Mouse (Mus musculus) yolk sac, embryonic 10.5 days (tissue): ENCODE measurements around the gene Fars2.
A peak's percentile ranks its signal among the peaks of the same experiment; 100 is the strongest.

ENCODE experiments used
- DNase-seq: peaks from one replicate; pipeline ENCODE4 v3.0.0-alpha.2; 2017; ENCODE audit warnings: low spot score

The Fars2 gene

GRCm38 (mm10) chr13:36117143-36118014, at the start of gene Fars2, which contains the start of gene Lyrm4:
Gene Fars2, plus strand, starts transcription at chr13:36117412.
Gene Lyrm4, minus strand, starts transcription at chr13:36117526.
- peak; percentile 97 for DNase-seq

- DNase-seq = no peak
Measured at GRCm38 (mm10) chr13:36074484-36074883, 42.7 kb upstream of the Fars2 start.

- no peak for DNase-seq
Measured at GRCm38 (mm10) chr13:36081591-36081990, 35.6 kb upstream of the Fars2 start.

GRCm38 (mm10) chr13:36084701-36085100, 32.5 kb upstream of the Fars2 start:
- no peak for DNase-seq

- no peak for DNase-seq
Measured at GRCm38 (mm10) chr13:36085971-36086370, 31.2 kb upstream of the Fars2 start.

- DNase-seq = no peak
Measured at GRCm38 (mm10) chr13:36086608-36087391, 30.4 kb upstream of the Fars2 start.

- DNase-seq = no peak
Measured at GRCm38 (mm10) chr13:36087427-36087826, 29.8 kb upstream of the Fars2 start.

GRCm38 (mm10) chr13:36088168-36088567, 29.0 kb upstream of the Fars2 start:
- no peak for DNase-seq

- DNase-seq = no peak
Measured at GRCm38 (mm10) chr13:36096684-36097383, 20.4 kb upstream of the Fars2 start.

- no peak for DNase-seq
Measured at GRCm38 (mm10) chr13:36105591-36105990, 11.6 kb upstream of the Fars2 start.

- DNase-seq = no peak
Measured at GRCm38 (mm10) chr13:36108528-36108927, 8.7 kb upstream of the Fars2 start.

GRCm38 (mm10) chr13:36111331-36111730, 5.9 kb upstream of the Fars2 start:
- DNase-seq = no peak

GRCm38 (mm10) chr13:36113181-36113580, 4.0 kb upstream of the Fars2 start:
- no peak for DNase-seq

- peak; percentile 69 for DNase-seq
Measured at GRCm38 (mm10) chr13:36116520-36117142, 581 bp upstream of the Fars2 start.

GRCm38 (mm10) chr13:36119684-36120083, 2.5 kb downstream of the Fars2 start:
- no peak for DNase-seq

GRCm38 (mm10) chr13:36120606-36121005, 3.4 kb downstream of the Fars2 start:
- DNase-seq = no peak

- DNase-seq = no peak
Measured at GRCm38 (mm10) chr13:36129360-36130054, 12.3 kb downstream of the Fars2 start.

- no peak for DNase-seq
Measured at GRCm38 (mm10) chr13:36131401-36131800, 14.2 kb downstream of the Fars2 start.

- no peak for DNase-seq
Measured at GRCm38 (mm10) chr13:36131992-36132649, 14.9 kb downstream of the Fars2 start.

- no peak for DNase-seq
Measured at GRCm38 (mm10) chr13:36139703-36140102, 22.5 kb downstream of the Fars2 start.
